Mouse (Mus musculus): ENCODE data around the gene Ramp2.

Ramp2 gene

DNA sequence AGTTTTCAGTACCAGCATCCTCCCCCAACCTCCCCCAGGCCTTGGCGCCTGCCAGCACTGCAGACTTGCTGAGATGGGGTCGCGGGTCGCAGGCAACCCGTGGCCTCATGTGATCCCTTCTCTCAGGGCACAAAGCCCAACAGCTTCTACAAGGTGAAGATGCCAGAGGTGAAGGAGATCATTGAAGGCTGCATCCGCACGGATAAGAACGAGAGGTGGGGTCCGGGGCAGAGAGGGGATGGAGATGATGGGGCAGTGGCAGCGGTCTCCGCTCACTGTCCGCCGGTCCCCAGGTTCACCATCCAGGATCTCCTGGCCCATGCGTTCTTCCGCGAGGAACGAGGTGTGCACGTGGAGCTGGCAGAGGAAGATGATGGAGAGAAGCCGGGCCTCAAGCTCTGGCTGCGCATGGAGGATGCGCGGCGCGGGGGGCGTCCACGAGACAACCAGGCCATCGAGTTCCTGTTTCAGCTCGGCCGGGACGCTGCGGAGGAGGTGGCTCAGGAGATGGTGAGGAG is 19.2 kb downstream of the Ramp2 start:
- no peak for ATAC-seq (ENCODE audit: insufficient number of reproducible peaks, low FRiP score, low TSS enrichment)

DNA sequence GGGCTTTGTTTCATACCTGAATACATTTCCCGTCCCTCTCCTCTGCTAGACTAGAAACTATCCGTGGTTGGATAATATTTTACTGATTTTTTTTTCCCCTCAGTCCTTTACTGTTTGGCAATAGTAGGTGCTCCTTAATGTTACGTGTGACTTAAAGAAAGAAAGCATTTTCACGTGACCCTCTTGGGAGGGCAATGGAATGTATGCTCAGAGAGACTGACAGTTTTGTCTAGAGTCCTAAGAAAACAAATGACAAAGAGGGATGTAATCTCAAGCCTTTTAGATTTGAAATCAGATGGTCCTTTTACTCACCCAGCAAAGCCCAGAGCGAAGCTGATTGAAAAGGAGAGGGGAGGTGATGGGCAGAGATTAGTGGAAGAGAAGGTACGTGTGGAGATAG is 20.1 kb downstream of the Ramp2 start:
- no peak for ATAC-seq (ENCODE audit: insufficient number of reproducible peaks, low FRiP score, low TSS enrichment)

DNA sequence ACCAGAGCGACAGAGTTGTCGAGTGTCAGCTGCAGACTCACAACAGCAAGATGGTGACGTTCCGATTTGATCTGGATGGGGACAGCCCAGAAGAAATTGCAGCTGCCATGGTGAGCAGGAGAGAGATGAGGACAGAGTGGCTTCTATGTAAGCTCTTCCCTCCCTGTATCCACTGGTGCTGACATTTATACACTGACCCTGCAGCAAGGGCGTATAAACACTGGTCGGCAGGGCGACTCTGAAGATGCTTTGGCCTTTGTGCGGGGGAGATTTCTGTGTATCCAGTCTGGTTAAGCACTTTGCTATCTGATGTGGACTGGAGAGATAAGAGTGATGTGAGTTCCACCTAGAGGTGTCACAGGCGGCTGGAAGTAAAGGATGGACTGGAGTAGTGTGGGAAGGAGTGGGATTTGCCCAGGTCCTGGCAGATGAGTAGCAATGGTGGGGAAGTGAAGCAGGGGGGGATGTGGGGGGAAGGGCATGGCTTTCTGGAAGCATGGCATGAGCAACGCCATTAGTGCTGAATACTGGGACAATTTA is 23.8 kb downstream of the Ramp2 start:
- ATAC-seq (ENCODE audit: insufficient number of reproducible peaks, low FRiP score, low TSS enrichment), result no peak; the same call in 1 of the 2 replicates

DNA sequence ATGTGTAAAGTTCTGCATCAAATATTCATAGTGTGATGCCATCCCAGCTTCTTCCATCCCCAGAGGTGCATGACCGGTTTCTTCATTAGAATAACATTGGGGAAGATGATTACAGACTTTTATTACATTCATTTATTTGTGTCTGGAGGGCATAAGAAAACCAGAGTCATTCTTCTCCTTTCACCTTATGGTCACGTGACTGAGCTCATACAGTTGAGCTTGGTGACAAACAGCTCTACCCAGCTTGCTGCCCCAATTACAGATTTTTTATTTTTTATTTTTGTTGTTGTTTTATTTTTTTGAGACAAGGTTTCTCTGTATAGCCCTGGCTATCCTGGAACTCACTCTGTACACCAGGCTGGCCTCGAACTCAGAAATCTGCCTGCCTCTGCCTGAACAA is 26.6 kb downstream of the Ramp2 start:
- no peak for ATAC-seq (ENCODE audit: insufficient number of reproducible peaks, low FRiP score, low TSS enrichment)

DNA sequence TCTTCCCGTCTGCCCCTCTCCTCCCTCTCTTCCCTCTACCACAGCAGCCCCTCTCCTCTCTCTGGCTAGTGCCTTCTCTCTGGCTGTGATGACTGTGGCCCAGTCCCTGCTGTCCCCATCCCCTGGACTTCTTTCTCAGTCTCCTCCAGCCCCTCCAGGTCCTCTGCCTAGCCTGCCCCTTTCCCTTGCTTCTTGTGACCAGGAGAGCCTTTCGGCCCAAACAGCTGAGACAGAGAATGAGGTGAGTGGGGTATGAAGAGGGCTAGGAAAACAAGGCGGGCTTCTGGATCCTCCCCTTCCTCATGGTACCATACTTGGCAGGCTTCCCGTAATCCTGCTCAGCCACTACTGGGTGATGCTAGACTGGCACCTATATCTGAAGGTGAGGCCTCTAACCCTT is 29.5 kb downstream of the Ramp2 start:
- ATAC-seq (ENCODE audit: insufficient number of reproducible peaks, low FRiP score, low TSS enrichment), result no peak

DNA sequence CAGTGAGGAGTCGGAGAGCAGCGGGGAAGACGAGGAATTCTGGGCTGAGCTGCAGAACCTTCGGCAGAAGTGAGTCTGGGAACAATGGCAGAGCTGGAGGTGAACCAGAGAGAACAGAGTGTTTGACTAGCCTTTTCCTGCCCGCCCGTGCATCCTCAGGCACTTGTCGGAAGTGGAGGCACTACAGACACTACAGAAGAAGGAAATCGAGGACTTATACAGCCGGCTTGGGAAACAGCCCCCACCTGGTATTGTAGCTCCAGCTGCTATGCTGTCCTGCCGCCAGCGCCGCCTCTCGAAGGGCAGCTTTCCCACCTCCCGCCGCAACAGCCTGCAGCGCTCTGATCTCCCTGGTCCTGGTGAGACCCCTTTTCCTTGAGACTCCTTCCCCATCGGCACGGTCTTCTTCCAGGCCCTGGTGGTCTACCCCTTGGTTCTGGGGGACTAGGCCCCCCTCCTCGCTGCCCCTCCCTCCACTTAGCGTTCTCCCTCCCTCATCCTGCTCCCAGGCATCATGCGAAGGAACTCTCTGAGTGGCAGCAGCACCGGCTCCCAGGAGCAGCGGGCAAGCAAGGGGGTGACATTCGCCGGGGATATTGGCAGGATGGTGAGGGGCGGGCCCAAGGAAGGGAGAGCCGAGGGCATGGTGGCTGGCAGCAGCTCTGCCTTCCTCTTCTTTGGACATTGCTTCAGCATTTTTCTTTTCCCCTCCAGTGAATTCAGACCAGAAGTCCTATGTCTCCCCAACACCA is 30.7 kb downstream of the Ramp2 start:
- no peak for ATAC-seq (ENCODE audit: insufficient number of reproducible peaks, low FRiP score, low TSS enrichment)

DNA sequence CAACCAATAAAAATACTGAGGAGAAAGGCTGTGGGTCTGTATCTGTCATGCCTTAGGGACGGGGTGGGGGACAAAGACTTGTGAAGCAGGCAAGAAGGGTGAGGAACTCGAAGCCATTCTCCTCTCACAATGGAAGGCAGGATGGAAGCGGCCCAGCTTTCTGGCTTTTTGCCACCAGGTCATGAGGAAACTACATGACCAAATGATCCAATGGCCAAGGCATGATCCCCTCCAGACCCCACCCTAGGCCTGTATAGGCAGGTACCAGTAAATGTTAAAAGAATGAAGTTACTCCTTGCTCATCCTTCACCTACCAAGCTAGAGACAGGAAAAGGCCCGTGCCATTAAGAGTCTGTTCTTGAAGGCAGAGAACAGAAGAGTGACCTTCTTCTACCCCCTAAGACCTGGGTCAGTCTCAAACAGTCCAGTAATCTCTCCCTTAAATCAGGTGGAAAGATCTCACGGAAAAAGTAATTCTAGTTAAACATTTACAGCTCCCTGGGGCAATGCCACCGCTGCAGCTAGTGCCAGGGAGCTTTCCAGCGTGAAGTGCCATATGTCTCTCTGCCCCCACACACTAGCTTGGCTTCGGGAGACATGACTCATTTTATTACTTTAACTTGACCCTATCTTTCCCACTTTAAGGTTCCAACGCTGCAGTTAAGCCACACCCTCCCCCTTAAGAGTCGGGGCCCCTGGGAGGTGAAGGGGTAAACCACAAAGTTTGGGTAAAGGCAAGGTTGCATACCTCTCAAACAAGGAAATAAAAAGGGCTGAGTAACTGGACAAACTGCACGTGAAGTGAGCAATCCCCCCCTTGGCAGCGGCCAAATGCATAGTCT is 31.8 kb downstream of the Ramp2 start:
- ATAC-seq (ENCODE audit: insufficient number of reproducible peaks, low FRiP score, low TSS enrichment), result no peak

DNA sequence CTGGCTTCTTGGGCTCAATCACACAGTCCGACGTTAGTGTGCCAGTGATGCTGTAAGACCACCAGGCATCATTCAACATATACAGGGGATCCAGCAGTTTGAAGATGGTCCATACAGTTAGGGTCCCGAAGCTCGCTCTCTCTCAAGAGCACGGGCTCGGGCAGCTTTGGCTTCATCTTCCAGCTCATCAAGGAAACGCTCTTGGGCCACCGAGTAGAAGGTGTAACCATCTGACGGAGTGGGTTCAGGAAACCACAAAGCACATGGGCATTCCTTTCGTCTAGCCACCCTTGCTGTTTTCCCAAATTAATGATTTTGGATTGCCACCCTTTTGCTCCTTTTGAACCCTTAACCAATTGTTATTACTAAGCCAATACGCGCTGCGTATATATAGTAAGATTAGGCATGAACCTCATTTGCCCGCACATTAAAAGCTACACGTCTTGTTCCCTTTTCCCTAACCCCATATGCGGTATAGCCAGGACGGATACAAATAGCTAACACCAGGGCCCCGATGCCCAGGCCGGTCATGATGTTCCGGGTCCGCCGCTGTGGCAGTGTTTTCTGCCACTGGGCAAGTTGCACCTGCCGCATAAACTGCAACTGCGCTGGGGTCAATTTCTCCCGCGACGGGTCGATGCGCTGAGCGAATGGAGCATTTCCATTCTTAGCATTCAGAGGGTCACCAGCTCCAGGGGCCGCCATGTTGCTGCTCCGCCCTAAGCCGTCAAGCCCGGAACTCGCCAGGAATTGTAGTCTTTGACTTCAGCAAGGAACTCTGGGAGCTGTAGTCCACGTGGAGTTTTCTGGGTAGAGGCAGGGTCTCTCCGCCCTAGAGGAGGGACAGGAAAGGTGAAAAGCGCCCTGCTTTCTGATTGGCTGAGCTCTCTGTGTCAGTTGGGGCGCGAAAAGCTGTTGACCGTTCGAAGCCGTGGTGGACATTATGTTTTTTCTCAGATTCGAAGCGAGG is 32.7 kb downstream of the Ramp2 start, which contains the start of the genes Cntd1 and Coa3:
Gene Cntd1, plus strand, starts transcription at position 790 of the 970 bp plus-strand sequence.
Gene Coa3, minus strand, starts transcription at position 892 of the 970 bp plus-strand sequence.
- ATAC-seq (ENCODE audit: insufficient number of reproducible peaks, low FRiP score, low TSS enrichment), result peak; percentile 96; the same call in 1 of the 2 replicates

DNA sequence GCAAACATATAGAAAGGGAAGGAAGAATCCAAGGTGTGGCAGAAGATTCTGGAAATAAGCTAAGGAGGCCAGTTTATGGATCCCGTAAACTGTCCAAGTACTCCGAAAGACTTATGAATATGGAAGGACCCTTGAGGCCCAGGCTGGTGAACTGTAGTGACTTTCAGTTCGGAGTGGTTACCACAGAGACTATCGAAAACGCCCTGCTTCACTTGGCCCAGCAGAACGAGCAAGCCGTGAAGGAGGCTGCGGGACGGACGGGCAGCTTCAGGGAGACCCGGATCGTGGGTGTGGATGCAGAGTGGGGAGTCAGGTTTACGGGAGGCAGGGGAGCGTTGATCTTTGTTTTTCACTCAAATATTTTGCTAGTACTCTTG is 33.4 kb downstream of the Ramp2 start:
- ATAC-seq (ENCODE audit: insufficient number of reproducible peaks, low FRiP score, low TSS enrichment), result no peak

DNA sequence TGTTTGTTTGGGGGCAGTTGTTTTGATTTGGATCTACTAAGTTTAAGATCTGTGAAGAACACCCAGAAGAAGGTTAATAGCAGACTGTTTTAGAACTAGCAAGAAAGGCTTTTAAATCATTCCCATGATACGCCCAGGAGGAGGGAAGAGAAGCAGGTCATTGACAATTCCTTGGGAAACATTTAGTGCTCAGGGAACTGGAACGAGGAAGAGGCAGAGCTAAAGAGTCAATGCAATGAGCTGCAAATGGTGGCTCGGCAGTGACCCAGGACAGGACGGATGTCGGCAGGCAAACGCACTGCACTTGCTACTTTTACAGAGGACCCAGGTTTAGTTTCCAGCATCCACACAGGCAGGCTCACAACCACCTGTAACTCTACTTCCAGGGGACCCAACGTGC is 35.0 kb downstream of the Ramp2 start:
- no peak for ATAC-seq (ENCODE audit: insufficient number of reproducible peaks, low FRiP score, low TSS enrichment)

DNA sequence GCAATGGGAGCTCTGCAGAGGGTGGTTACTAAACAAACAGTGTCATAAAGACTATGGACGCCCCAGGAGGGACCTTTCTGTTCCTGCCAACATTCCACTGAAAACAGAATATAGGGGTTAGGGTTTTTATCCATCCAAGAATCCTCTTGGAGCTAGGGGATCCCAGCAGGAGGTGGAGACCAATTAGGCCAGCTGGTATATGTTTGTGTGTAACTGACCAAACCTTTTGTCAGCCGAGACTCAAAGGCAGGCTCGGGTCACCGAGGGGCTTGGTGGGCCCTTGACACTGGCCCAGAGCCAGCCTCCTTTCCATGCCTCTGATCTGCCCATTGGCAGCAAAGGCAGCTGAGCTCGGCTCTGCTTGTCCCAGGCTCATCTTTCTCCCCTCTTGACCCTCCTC is 37.1 kb downstream of the Ramp2 start:
- no peak for ATAC-seq (ENCODE audit: insufficient number of reproducible peaks, low FRiP score, low TSS enrichment)

DNA sequence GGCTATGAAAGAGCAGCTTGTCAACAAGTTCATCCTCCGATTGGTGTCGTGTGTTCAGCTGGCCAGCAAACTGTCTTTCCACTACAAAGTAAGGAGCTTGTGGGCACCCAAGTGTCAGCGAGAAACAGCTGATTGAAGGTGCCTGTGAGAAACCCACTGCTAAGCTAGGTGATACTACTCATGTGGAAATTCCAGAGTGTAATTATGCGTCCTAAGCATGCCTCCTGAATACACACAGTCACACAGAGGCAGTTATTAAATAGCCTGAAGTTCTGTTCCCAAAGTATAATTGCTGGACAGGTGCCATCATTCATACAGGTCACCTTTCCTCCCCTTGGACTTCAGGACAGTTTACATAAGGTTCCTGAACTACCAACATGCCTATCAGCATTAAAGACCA is 38.0 kb downstream of the Ramp2 start:
- no peak for ATAC-seq (ENCODE audit: insufficient number of reproducible peaks, low FRiP score, low TSS enrichment)

DNA sequence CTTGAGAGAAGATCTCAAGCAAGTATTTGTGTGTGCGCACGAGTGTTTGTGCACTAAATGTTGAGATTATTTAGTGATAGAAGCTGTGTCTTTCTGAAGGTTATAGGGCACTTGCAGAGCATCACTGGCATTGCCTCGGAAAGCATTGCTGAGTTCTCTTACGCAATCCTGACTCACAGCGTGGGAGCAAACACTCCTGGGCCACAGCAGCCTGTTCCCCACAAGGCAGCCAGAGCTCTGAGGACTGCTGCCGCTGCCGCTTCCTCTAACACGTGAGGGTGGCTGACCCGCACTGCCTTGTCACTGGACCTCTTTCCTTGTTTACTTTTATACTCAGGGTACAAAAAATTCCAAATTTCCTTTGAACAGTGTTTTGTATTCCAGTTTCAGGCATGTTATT is 41.5 kb downstream of the Ramp2 start:
- ATAC-seq (ENCODE audit: insufficient number of reproducible peaks, low FRiP score, low TSS enrichment), result no peak

DNA sequence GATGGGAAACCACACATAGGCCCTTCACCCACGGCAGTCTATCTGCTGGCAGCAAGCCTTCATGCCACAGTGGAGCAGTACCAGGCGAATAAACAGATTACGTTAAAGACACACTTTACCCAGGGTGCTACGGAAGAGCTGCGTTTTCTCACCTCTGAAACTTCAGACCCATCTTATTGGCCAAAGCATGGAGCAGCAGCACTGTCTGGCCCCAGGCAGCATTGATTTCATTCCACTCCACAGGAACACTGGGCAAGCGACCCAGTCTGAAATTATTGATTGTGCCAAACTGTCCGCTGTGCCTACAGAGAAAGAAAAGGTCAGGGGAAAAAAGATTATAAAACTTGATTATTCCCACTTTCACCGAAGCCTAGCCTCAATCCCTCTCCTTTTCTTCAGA is 45.4 kb downstream of the Ramp2 start:
- ATAC-seq (ENCODE audit: insufficient number of reproducible peaks, low FRiP score, low TSS enrichment), result no peak

DNA sequence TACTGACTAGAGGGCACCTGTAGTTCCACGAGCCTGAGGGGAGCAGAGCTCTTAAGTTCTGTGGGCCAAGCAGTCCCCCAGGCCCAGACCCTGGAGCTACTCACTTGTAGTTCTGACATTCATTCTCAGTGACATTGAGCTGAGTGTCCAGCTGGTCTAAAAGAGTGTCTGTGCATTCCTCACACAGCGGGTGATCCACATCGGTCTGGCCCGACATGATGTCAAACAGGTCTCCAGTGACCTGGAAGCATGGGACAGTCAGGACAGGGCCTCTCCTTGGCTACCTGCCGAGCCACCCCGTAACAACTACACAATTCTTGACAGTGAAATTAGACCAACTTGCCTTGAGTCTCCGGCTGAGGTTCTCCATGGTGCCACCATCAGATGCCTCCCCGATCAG is 49.4 kb downstream of the Ramp2 start:
- no peak for ATAC-seq (ENCODE audit: insufficient number of reproducible peaks, low FRiP score, low TSS enrichment)

DNA sequence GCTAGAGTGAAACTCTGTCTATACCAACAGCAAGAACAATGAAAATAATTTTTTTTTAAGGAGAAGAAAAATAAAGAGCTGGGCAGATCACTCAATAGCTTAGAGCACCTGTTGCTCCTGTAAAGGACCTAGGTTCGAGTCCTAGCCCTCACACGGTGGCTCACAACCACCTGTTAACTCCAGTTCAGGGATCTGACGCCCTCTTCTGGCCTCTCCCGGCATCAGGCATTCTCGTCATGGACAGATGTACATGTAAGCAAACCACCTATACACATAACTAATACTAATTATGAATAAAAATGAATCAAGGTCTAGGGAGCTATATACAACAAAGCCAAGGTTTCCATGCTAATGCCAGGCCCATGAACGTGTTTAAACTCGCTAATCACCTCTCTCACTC is 55.1 kb downstream of the Ramp2 start:
- ATAC-seq (ENCODE audit: insufficient number of reproducible peaks, low FRiP score, low TSS enrichment), result no peak

DNA sequence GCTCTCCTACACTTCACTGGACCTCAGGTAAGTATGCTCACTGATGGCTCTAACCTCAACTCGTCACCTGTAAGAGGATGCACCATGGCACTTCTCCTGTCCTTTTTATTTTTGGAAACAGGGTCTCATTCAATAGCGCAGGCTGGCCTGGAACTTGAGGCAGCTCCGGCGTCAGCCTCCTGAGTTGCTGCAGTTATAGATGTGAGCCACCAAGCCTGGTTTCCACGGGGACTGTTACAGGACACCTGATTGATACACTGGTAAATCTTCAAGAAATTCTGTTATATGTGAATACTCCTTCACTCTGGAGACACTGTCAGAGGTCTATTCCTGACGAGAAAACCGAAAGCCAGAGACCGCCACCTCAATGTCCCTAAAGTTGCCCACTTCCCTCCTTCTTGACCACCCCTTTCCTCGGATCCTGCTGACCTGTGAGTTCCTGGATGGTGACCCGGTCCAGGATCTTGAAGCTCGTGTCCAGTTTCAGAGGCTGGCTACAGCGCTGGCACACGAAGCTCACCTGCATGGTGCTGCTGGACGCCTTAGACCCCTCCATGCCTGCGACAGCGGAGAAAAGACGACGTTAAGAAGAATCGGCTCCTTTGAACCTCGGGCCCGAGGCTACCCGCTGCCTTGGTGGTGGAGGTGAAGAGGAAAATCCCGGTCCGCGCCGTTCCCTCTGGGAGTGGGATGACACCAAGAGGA is 55.6 kb downstream of the Ramp2 start:
- ATAC-seq (ENCODE audit: insufficient number of reproducible peaks, low FRiP score, low TSS enrichment), result no peak

DNA sequence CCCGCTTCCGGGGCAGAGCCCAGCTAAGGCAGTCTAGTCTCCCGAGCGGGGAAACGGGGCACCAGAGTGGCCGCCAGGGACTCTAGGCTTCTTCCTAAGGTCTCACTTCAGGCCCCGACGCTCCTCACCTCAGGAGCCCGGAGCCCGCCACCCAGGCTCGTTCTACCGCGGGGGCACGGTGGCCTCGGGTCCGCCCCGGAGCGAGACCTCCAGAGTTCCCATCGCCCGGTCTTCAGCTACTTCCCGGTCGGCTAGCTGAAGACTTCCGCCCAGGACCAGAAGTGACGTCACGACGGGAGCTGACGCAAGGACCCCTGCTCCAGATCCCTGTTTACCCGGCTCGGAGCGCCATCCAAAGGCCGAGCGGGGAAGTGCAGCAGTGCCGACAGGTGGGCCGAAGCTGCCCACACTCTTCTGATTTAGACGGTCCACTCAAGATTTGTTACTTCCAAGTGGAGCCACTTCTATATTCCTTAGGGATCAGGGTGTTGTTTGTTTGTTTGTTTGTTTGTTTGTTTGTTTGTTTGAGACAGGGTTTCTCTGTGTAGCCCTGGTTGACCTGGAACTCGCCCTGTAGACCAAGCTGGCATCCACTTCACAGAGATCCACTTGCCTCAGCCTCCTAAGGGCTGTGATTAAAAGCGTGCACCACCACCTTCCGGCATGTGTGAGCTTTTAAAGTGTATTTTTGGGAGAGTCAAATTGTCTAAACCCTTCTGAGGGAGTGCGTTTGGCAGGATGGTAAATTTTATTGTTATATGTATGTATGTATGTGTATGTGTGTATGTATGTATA is 56.4 kb downstream of the Ramp2 start, which contains the start of gene Becn1:
Gene Becn1, minus strand, starts transcription at position 283 of the 795 bp plus-strand sequence.
- peak; percentile 93; the same call in 1 of the 2 replicates for ATAC-seq (ENCODE audit: insufficient number of reproducible peaks, low FRiP score, low TSS enrichment)
